Mouse (Mus musculus) MEL (cell line): Measurements from ENCODE around the gene Uba52. TPM values are rescaled to one million over a fixed set of nuclear protein-coding genes. Genes with fewer than 3 reads are reported as not detected.

Experiments used
- DNase-seq: peaks from one replicate; pipeline ENCODE4 v3.0.0; 2011; ENCODE audit warnings: low read depth, low spot score
- H3K27ac ChIP-seq: 2 replicates; pipeline ENCODE4 v1.5.1; 2012; ENCODE audit warnings: low read depth, mild to moderate bottlenecking, control low read depth, low read length, moderate library complexity; ENCODE audit not compliant: control insufficient read depth
- H3K27me3 ChIP-seq, 2 experiments: fragments of 150-350 bp in 1 of 2; sonication (generic) in 1 of 2; 2 replicates each; pipeline ENCODE4 v1.6.1; 2012; ENCODE audit warnings: low read length in 2 of 2, mild to moderate bottlenecking in 2 of 2, improper control_type of control experiment in 1 of 2, moderate library complexity in 1 of 2; ENCODE audit not compliant: insufficient read depth in 2 of 2, control insufficient read depth in 1 of 2
- H3K36me3 ChIP-seq, 2 experiments: 2 replicates each; pipeline ENCODE4 v1.6.1; 2012 to 2014; ENCODE audit warnings: low read length in 2 of 2, improper control_type of control experiment in 1 of 2, inconsistent platforms in 1 of 2, mild to moderate bottlenecking in 1 of 2; ENCODE audit not compliant: insufficient read depth in 2 of 2, control insufficient read depth in 1 of 2
- H3K4me1 ChIP-seq, 2 experiments: fragments of 150-350 bp in 1 of 2; sonication (generic) in 1 of 2; 2 replicates each; pipeline ENCODE4 v1.6.1; 2012; ENCODE audit warnings: low read length in 2 of 2, improper control_type of control experiment in 1 of 2, mild to moderate bottlenecking in 1 of 2; ENCODE audit not compliant: insufficient read depth in 2 of 2, control insufficient read depth in 1 of 2
- H3K4me3 ChIP-seq, 2 experiments: fragments of 150-350 bp in 1 of 2; sonication (generic) in 1 of 2; 2 replicates each; pipeline ENCODE4 v1.5.1; 2012; ENCODE audit warnings: low read depth in 2 of 2, low read length in 2 of 2, mild to moderate bottlenecking in 2 of 2, moderate library complexity in 2 of 2, control low read depth in 1 of 2, improper control_type of control experiment in 1 of 2; ENCODE audit not compliant: control insufficient read depth in 1 of 2, insufficient read depth in 1 of 2
- H3K79me2 ChIP-seq: 2 replicates; pipeline ENCODE4 v1.6.1; 2012; ENCODE audit warnings: mild to moderate bottlenecking, low read length, moderate library complexity; ENCODE audit not compliant: control insufficient read depth, poor library complexity, insufficient read depth
- H3K9ac ChIP-seq: 2 replicates; pipeline ENCODE4 v1.6.1; 2012; ENCODE audit warnings: low read depth, mild to moderate bottlenecking, control low read depth, low read length, moderate library complexity; ENCODE audit not compliant: control insufficient read depth, poor library complexity, severe bottlenecking
- H3K9me3 ChIP-seq: fragments of 150-350 bp; sonication (generic); replicated peaks from 2 replicates; pipeline ENCODE4 v1.6.1; 2012; ENCODE audit warnings: mild to moderate bottlenecking, low read length, improper control_type of control experiment, moderate library complexity; ENCODE audit not compliant: insufficient read depth
- CHD2 ChIP-seq: IDR thresholded peaks from 2 replicates; pipeline ENCODE4 v1.6.1; 2011; ENCODE audit warnings: low read length, improper control_type of control experiment
- CTCF ChIP-seq, 3 experiments: IDR thresholded peaks in 2 of 3; conservative IDR thresholded peaks in 1 of 3; 2 replicates each; pipeline ENCODE4 v1.5.1; 2011 to 2012; ENCODE audit warnings: low read length in 3 of 3, low read depth in 2 of 3, mild to moderate bottlenecking in 2 of 3, improper control_type of control experiment in 1 of 3, inconsistent platforms in 1 of 3, mixed read lengths in 1 of 3, moderate library complexity in 1 of 3; ENCODE audit not compliant: control insufficient read depth in 1 of 3, insufficient read depth in 1 of 3, poor library complexity in 1 of 3, severe bottlenecking in 1 of 3
- EP300 ChIP-seq, 2 experiments: IDR thresholded peaks; 2 replicates each; pipeline ENCODE4 v1.6.1; 2011; ENCODE audit warnings: improper control_type of control experiment in 2 of 2, low read length in 2 of 2, low read depth in 1 of 2, mild to moderate bottlenecking in 1 of 2
- ETS1 ChIP-seq: IDR thresholded peaks from 2 replicates; pipeline ENCODE4 v1.6.1; 2012; ENCODE audit warnings: low read depth, mild to moderate bottlenecking, inconsistent platforms, low read length, improper control_type of control experiment, moderate library complexity
- HCFC1 ChIP-seq: IDR thresholded peaks from 2 replicates; pipeline ENCODE4 v1.6.1; 2012; ENCODE audit warnings: low read depth, mild to moderate bottlenecking, inconsistent platforms, low read length, improper control_type of control experiment, moderate library complexity
- JUND ChIP-seq: IDR thresholded peaks from 2 replicates; pipeline ENCODE4 v1.6.1; 2011; ENCODE audit warnings: low read depth, mild to moderate bottlenecking, improper control_type of control experiment, low read length
- KAT2A ChIP-seq: conservative IDR thresholded peaks from 2 replicates; pipeline ENCODE4 v1.6.1; 2012; ENCODE audit warnings: low read depth, low read length, improper control_type of control experiment, inconsistent platforms
- MAX ChIP-seq: IDR thresholded peaks from 2 replicates; pipeline ENCODE4 v1.6.1; 2011; ENCODE audit warnings: low read length, improper control_type of control experiment
- MAZ ChIP-seq: IDR thresholded peaks from 2 replicates; pipeline ENCODE4 v1.6.1; 2012; ENCODE audit warnings: low read depth, mild to moderate bottlenecking, inconsistent platforms, low read length, improper control_type of control experiment
- MXI1 ChIP-seq: IDR thresholded peaks from 2 replicates; pipeline ENCODE4 v1.6.1; 2011; ENCODE audit warnings: mild to moderate bottlenecking, low read depth, low read length, improper control_type of control experiment
- MYB ChIP-seq: IDR thresholded peaks from 2 replicates; pipeline ENCODE4 v1.6.1; 2011; ENCODE audit warnings: mild to moderate bottlenecking, low read depth, low read length, improper control_type of control experiment
- RAD21 ChIP-seq: IDR thresholded peaks from 2 replicates; pipeline ENCODE4 v1.6.1; 2011; ENCODE audit warnings: mild to moderate bottlenecking, low read depth, low read length, improper control_type of control experiment
- RCOR1 ChIP-seq: IDR thresholded peaks from 2 replicates; pipeline ENCODE4 v1.6.1; 2012; ENCODE audit warnings: low read depth, mild to moderate bottlenecking, inconsistent platforms, low read length, improper control_type of control experiment
- TAL1 ChIP-seq: IDR thresholded peaks from 2 replicates; pipeline ENCODE4 v1.6.1; 2012; ENCODE audit warnings: mild to moderate bottlenecking, inconsistent platforms, low read length, moderate library complexity, mixed read lengths
- USF1 ChIP-seq: IDR thresholded peaks from 2 replicates; pipeline ENCODE4 v1.6.1; 2014; ENCODE audit warnings: low read depth, mild to moderate bottlenecking, inconsistent platforms, low read length, improper control_type of control experiment, moderate library complexity
- ZKSCAN1 ChIP-seq: IDR thresholded peaks from 2 replicates; pipeline ENCODE4 v1.6.1; 2012; ENCODE audit warnings: low read depth, mild to moderate bottlenecking, inconsistent platforms, low read length, improper control_type of control experiment, moderate library complexity
- ZMIZ1 ChIP-seq: IDR thresholded peaks from 2 replicates; pipeline ENCODE4 v1.6.1; 2012; ENCODE audit warnings: low read depth, mild to moderate bottlenecking, inconsistent platforms, low read length, improper control_type of control experiment, moderate library complexity
- ZNF384 ChIP-seq: IDR thresholded peaks from 2 replicates; pipeline ENCODE4 v1.6.1; 2012; ENCODE audit warnings: low read depth, mild to moderate bottlenecking, inconsistent platforms, low read length, improper control_type of control experiment
- polyA plus RNA-seq, 2 experiments: library from polyadenylated mRNA; stranded (reverse) in 1 of 2; unstranded in 1 of 2; fragments of >175 nt in 1 of 2; fragments of >200 nt in 1 of 2; gene quantifications; 2 replicates each; pipeline versions ENCODE4 v1.2.1 to v1.2.4; 2012; ENCODE audit warnings: low replicate concordance in 2 of 2, low read depth in 1 of 2; ENCODE audit not compliant: insufficient read length in 2 of 2, insufficient read depth in 1 of 2, missing spikeins in 1 of 2
- total RNA-seq: library from RNA; depleted of rRNA; stranded (reverse); fragments of 300-350 nt; gene quantifications from 2 replicates; pipeline ENCODE4 v1.2.3, GENCODE M21; 2012

Gene Uba52
- total and polyA plus RNA-seq, 3 experiments: 2,814 to 3,633 TPM; not detected in 1

DNA sequence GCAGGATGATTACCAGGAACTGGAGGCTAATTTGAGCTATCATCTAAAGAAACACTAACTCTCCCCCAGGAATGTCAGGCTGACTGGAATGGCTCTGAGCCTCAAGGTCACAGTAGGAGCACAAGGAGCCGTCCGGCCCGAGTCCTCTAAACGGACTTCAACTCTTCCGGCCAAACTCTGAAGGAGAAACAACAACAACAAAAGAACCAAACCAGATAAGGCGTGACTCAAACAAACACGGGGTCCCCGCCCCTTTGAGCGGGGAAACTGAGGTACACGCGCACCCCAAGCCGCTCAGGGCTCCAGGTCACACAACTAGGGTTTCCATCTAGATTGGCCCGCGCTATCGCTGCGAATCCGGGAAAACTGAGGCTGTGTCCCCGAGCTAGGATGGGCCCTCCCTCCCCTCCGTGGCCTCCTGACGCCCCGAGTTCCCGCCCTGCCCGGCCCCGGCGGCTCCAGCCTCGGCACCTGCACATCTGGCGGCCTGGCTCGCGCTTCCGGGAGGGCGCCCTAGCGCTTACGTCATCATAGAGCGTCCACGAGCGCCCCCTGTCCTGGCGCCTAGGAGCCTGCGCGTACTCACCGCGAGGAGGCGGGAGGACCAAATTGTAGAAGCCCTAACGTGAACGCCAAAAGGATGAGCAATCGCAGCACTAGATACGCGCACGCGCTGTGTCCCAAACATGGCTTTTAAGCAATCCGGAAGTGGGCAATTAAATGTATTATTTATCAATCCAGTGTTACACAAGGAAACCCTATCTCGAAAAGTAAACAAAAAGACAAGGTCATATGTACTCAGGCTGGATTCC is 12.2 kb upstream of the Uba52 start (continued):
- peak; percentile 98 for TF ChIP-seq MAZ
- peak; percentile 95 for TF ChIP-seq HCFC1
- TF ChIP-seq JUND: no peak
- no peak for TF ChIP-seq CHD2

DNA sequence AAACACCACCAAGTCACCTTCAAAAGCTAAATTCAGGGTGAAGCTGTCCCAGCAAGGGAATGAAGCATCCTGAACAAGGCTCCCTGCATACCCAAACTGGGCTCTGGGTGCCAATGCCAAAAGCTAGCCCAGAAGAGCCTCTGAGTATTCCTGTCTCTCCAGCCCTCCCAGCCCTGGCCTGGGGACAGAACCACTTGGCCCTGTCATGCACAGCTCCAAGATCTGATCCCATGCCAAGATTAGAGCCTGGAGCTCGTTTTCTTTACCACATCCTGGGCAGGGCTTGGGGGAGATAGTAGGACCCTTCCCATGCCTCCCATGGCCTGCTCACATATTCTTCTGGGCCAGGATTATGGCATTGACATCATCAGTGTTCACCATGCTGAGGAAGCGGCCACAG is 9.0 kb upstream of the Uba52 start:
- no peak overlapping the region for H3K27ac ChIP-seq
- H3K4me1 ChIP-seq: peaks cover 0 to 10% of the 10 kb centered on the region in 2 experiments; a peak in 3 of 4 replicates
- no peak overlapping the region for H3K4me3 ChIP-seq
- H3K9me3 ChIP-seq: no peaks in the 10 kb centered on the region
- H3K9ac ChIP-seq: no peak overlapping the region
- peaks cover 8% of the 10 kb centered on the region for H3K79me2 ChIP-seq
- TF ChIP-seq USF1: no peak
- no peak for TF ChIP-seq CHD2
- TF ChIP-seq TAL1: no peak
- TF ChIP-seq MXI1: no peak
- TF ChIP-seq ZNF384: no peak
- no peak for TF ChIP-seq ZMIZ1
- TF ChIP-seq MAZ: no peak
- no peak for TF ChIP-seq ZKSCAN1
- TF ChIP-seq, all 39 proteins: peak for 0
- no peak for DNase-seq
- Histone ChIP-seq H3K27me3 (no peaks in the 10 kb centered on the region), H3K36me3 (peaks cover 3 to 7% of the 10 kb centered on the region in 2 experiments)

DNA sequence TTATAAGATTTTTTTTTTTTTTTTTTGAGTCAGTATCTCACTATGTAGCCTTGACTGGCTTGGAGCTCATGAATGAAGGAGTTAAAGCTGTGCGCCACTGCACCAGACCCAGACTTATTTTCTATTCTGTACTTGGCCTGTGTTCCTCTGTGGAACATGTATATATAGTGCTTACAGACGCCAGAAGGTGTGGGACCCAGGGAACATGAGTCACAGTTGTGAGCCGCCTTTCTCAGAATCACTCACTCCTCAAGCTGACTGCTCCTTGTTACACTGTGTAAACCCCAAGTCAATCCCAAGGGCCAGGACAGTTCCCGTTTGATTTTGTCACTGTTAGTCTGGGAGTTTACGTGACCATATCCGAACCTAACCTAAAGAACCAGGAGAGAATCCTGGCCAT is 8.4 kb upstream of the Uba52 start:
- Histone ChIP-seq H3K79me2 (peaks cover 8% of the 10 kb centered on the region), H3K4me1 (peaks cover 0 to 10% of the 10 kb centered on the region in 2 experiments; a peak in 3 of 4 replicates), H3K4me3 (no peak overlapping the region), H3K27ac (no peak overlapping the region), H3K27me3 (no peaks in the 10 kb centered on the region), H3K9me3 (no peaks in the 10 kb centered on the region), H3K9ac (no peak overlapping the region), H3K36me3 (peaks cover 3 to 5% of the 10 kb centered on the region in 2 experiments)
- DNase-seq: no peak
- TF ChIP-seq MAX: no peak
- no peak for TF ChIP-seq EP300 (IDR thresholded peaks at IDR 0.05; ENCODE audit: low read depth in 1 of 2, low read length in 2 of 2)
- TF ChIP-seq RAD21: no peak
- TF ChIP-seq MYB: no peak
- TF ChIP-seq CTCF (IDR thresholded peaks at IDR 0.05 in 2 of 3, conservative IDR thresholded peaks at IDR 0.05 in 1 of 3; ENCODE audit: control insufficient read depth in 1 of 3, insufficient read depth in 1 of 3, low read depth in 2 of 3, low read length in 3 of 3, poor library complexity in 1 of 3, severe bottlenecking in 1 of 3): no peak
- TF ChIP-seq USF1: no peak
- no peak for TF ChIP-seq MAZ
- no peak for TF ChIP-seq RCOR1
- no peak for TF ChIP-seq MXI1
- TF ChIP-seq ETS1: no peak
- no peak for TF ChIP-seq KAT2A
- no peak for TF ChIP-seq HCFC1
